Mouse (Mus musculus): ENCODE measurements around the gene Fam208b.

Gene Fam208b

DNA sequence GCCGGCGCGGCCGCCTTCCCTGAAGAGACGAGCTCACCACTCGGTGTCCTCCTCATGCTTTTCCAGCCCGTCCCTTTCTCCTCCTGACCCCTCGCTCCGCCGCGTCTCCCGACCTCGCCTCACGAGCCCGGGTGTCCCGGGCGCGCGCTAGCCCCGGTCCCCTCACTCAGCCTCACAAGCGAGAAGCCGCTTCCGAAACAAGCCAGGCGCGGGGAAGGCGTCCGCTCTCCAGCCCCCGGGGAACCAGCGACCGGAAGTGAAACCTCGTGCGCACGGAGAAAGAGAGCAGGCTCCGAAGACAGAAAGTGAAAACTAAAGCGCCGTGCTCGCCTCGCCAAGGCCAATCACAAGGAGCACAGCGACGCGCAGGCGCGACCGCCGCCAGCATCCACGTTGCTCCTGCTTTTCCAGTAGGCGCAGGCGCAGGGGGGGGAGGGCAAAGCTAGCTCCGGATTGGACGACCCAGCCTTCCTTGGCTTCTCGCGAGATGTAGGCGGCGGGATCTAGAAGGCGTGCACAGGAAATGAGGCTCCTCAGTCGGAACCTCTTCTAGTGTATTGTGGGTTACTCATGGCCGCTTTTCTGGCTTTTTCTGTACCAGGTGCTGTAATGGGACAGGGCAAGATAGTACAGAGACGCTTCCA, at the start of gene Fam208b:
Fam208b (minus strand) TSS at position 314 of the 644 bp plus-strand sequence.
- DNase-seq (ENCODE audit: low spot score): peak; percentile 98

DNA sequence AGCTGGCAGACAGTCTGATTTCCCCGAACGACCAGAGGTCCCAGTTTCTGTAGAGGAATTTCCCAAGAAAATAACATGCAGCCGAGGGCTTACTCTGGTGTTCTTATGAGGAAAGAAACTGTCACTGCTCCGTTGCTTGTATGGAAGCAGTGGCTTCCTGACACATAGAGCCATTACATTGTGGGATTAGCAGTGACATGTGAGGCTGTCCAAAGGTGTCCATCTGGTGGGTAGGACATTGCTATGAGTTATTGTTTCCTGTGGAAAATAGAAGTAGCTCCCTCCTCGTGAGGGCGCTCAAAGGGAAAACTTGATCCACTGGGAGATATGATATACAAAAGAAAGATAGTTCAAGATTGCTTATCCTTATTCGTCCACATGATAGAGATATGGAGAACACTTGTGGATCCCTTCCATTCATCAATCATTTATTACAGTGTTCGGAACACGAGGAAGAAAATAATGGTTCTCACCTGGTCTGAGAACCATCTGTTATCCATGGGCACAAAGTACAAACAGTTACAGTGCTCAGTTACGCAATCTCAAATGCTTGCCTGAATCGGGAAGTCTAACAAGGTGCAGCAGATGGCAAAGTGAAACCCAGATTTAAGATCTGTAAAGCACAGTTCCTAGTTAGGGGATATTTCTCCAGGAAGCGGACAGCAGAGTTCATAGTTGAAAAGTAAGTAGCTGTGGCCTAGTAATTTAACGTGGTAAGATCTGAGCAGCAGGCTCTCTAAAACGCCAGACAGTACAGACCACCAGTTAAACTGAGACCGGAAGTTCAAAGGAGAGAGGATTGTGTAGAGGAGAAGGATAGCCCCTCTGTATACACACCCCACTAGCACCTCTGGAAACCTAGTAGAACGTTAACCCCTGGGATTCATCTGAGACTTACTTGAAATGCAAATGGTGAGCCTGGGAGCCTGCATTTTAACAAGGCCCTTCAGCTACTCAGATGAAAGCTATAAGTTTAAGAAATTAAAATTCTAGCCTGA, 48.6 kb upstream of the Fam208b start:
- DNase-seq (ENCODE audit: low spot score): no peak

DNA sequence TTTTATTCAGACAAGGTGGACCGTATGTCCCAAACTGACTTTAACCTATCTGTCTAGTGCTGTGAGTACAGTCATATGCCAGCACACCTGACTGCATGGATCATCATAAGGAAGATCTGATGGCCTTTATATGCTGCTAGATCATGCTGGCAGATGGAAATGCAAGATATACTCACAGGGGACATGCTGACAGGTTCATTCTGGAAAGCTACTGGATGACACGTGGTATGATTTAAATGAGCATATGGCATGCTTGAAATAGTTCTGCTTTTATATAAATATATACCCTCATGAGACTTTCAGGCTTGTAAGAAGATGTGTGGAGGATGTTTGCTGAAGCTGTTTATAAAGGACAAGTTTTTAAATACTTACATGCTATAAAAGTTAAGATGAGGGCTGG, 43.5 kb upstream of the Fam208b start:
- peak; percentile 47 for DNase-seq (ENCODE audit: low spot score)

DNA sequence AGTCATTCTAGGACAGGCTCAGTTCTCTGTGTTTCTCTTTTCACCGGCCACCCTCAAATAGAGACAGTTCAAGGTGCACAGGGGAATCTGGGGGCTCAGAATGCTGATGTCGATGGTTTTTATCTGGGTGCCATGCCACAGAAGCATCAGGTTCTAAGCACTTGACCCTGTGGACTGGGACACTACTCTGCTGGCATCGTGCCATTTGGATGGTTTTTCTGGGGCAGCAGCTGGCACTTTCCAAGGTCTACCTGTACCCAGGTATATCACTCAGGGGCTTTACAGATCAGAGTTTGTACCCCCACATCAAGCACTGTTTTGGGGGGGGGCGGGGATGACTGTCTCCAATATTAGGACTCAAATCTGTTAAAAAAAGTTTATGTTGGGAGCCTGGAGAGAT, 39.7 kb upstream of the Fam208b start:
- DNase-seq (ENCODE audit: low spot score): no peak

DNA sequence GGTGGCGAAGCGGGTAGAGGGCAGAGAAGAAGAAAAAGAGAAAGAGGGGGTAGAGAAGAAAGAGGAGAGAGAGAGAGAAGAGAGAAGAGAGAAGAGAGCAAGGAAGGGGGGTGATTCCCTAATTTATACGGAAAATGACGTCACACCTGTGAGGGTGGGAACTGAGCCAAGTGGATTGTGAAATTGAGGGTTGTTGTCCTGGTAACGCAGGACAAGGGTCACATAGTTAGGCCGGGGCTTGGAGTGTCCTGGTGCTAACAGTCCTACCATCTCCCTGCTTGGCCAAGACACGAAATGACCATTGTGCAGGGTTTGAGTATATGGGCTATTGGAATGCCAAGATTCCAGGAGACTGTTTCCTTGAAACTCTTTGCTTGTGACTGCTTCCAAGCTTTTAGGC, 35.7 kb upstream of the Fam208b start:
- DNase-seq (ENCODE audit: low spot score): no peak

DNA sequence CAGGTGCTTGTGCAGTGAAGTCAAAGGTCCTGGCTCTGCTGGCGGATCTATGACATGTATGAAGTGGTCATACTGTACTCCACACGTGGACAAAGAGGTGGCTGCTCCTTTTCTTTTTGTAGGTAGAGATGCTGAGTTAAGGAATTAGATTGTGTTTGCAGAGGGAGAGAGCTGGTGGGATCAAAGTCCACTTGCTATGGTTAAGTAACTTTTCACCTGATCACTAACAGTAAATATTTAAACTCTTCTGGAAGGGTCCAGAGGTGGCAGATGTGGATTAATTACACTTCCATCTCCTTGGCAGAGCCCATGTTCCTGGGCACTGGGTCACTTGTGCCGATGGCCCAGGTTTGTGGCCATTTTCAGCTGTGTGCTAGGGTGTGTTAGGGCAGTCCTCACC, 35.0 kb upstream of the Fam208b start:
- DNase-seq (ENCODE audit: low spot score): no peak

DNA sequence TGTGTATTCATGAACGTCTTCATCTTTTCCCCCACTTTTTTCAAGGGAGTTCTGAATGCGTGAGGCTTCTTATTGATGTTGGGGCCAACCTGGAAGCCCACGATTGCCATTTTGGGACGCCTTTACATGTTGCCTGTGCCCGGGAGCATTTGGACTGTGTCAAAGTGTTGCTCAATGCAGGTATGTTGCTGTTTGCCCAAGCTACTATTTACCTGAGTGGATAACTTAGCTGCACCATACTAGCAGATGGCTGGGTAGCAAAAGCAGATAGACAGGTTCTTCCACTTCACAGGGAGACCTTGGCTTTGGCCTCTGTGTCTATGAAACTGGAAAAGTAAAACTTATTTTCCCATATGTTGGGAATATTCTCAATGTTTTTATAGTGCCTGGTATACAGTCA, 34.0 kb upstream of the Fam208b start:
- no peak for DNase-seq (ENCODE audit: low spot score)

DNA sequence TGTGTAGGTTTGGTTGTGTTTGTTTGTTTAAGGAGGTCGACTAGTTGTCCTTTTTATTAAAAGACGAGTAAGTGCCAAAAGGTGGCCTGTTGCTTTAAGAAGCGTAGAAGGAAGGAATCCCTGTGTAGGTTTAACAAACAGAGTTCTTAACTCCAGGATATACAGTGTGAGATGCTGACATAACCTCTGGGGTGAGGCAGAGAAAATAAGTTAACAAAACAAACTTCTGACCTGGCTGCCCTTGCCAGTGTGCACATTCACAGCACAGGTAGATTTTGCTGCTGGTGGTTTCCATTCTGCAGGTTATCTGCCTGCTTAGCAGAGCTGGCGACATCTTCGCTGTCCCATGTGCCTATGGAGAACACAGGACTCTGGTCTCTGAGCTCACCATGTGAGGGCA, 31.6 kb upstream of the Fam208b start:
- DNase-seq (ENCODE audit: low spot score): no peak

DNA sequence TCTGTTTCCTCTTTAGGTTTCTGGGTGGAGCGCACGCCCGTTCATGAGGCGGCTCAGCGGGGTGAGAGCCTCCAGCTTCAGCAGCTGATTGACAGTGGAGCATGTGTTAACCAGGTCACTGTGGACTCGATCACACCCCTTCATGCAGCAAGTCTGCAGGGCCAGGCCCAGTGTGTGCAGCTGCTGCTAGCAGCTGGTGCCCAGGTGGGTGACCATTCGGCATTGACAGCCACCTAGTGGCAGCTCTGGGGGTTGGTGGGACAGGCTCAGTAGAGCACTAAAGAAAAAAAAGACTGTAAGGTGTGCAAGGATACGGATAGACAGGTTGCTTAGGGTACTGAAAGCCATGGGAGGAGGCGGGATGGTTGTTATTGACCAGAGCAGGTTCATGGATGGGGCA, 31.1 kb upstream of the Fam208b start:
- DNase-seq (ENCODE audit: low spot score): no peak

DNA sequence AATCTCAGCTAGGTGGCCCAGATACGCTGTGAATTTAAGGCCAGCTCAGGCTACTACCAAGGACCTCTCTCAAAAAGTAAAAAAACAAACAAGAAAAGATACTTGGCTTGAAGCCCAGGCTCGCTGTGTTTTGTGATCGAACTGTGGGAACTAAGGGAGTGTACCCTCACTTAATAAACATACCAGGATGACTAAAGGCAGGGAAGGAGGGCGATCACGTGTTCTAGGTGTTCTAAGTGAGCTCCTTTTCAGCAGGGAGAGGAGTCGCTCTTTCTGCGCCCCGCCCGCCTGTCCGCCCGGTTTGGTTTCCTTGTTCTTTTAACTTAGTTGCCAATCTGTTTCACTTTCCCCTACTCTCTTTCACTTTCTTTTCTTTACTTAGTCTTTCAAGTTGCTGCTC, 25.9 kb upstream of the Fam208b start:
- no peak for DNase-seq (ENCODE audit: low spot score)

DNA sequence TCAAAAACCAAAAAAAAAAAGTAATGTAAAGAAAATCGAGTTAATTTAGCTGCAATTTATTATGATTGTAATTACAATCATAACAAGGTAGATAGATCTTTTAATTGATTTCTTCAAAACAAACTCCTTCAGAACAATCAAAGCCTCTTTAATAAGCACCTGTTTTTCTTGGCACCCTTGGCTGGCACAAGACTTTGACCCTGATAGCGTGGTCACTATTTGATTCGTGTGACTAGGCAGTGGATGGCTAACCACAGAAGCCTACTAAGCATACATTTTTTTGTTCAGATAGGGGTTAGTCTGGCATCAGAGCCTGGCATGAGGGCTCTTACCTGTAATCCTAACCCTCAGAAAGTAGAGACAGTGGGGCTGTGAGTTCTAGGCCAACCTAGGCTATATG, 24.2 kb upstream of the Fam208b start:
- no peak for DNase-seq (ENCODE audit: low spot score)

DNA sequence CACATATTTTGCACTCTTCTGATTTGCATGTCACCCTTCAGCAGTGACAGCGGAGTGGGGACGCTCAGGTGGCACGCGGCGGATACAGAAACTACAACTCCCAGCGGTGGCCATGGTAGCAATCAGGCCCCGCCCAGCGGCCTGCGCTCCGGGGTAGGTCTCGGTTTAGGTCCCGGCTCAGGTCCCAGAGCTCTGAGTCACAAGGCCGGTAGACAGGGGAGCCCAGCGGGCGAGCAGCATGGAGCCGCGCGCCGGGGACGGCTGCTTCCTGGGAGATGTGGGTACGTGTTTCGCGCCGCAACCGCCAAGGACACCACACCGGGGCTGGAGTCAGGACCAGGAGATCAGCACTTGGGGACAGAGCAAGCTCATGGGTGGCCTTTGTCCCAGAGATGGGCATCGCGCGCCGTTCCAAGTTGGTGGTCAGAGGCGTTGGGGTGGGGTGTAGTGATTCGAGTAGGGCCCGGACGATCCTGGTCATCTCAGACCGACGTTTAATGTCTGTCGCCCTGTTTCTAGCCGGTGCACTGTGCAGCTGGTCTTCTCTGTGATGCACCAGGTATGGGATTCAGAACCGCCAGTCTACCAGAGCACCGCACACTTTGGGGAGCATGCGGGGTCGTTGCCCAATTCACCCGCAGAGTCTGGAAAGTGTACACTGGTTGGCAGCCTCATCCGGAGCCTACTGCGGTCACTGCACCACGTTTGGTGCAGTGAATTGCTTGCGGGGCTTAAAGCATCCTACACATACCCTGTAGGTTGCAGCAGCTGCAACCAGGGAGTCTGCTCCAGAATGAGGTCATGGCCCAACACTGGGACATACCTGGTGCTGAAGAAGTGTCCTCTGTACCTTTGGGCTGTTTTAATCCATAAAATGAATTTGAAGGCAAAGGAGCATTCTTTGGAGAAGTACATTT, 23.2 kb upstream of the Fam208b start, which contains the start of gene Asb13:
Asb13 (plus strand) TSS at position 138 of the 917 bp plus-strand sequence.
- DNase-seq (ENCODE audit: low spot score): peak; percentile 81

DNA sequence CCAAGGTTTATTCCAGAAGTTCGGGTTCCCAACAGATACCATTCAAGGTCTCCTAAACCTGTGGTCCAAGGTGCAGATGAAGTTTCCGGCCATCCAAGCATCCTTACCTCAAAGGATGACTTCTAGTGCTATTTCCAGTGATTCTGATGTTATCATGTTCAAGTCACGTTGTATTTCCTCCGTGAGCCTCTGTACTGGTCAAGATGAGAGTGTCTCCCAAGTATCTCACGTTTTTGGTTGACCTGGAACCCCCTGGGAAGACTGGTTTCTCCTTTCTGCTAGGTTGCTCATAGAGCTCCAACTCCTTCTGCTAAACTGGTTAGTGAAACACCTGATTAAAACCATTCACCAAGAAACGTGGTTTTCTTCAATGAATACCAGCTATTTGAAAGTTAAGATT, 22.2 kb upstream of the Fam208b start:
- DNase-seq (ENCODE audit: low spot score): no peak

DNA sequence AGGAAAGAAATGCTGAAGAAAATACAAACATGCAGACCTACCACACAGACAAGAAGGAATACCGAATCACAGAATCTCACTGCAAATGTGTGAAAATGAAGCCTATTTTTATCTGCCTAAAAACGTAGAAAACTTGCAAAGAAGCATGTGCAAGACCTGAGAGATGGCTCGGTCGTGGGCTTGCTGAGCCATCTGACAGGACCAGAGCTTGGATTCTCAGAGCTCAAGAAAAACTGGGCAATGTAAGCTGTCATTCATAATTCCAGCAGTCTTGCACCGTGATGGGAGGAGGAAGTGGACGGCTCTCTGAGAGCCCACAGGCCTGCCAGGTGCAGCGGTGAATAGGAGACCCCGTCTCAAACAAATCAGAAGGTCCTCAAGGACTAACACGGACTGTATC, 21.6 kb upstream of the Fam208b start:
- no peak for DNase-seq (ENCODE audit: low spot score)

DNA sequence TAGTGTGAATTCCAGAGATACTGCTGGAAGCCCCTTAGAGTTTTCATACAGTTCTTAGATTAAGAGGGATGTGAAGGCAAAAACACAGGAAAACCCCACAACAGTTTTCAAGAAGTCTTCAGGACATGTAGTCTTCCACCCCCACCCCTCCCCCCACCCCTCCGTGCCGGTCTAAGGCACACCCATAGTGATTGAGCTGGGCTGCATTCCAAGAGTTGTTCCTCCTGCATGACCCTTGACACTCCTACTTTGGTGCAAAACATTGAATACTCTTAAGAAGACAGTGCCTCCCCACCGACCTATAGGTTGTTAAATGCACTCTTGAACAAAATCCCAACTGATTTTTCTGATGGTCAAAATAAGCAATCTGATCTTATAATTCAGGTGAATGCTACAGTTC, 17.2 kb upstream of the Fam208b start:
- no peak for DNase-seq (ENCODE audit: low spot score)

DNA sequence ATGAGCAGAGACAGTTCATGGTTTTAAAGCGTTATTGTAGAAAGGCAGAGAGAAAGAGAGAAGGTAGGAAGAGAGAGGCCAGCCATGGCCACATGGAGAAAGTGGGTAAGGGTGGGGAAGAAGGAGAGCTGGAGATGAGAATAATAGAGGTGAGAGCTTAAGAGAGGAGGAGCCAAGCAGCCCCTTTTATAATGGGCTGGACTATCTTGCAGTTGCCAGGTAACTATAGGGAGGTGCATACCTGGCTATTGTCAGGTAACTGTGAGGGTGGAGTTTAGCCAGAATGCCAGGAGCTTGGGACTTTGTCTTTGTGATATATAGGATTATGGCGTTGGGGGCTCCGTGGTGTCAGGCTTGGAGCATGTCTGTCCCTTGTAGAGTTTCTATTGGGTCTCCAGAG, 16.2 kb upstream of the Fam208b start:
- no peak for DNase-seq (ENCODE audit: low spot score)

DNA sequence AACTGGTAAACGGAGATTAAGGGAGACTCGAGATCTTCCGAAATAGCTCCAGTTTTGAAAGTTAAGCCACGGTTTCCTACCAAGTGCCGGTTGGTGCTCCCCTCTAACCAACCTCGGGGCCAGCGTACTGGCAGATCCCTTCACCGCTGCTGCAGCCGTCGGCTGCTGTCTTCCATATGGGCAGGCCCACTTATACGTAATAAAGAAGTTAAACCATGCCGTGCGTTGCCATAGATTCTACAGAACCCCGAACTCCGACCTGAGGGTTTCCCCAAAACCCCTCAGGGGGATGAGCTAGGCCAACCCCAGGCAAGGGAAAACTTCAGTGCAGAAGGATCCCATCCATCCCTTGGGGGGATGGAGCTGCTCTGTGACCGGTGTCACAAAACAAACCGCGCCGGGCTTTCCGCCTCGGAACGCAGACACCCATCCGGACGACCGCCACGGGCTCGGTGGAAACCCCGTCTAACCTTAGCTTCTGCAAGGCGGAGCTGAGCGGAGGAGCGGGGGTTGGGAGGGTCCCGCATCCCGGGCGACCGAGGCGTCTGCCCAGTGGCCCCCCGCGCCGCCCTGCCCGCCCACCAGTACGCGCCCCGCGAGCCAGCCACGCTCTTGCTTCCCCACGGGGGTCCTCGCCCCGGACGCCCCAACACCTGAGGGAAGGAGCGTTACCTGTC, 652 bp downstream of the Fam208b start:
- no peak for DNase-seq (ENCODE audit: low spot score)

DNA sequence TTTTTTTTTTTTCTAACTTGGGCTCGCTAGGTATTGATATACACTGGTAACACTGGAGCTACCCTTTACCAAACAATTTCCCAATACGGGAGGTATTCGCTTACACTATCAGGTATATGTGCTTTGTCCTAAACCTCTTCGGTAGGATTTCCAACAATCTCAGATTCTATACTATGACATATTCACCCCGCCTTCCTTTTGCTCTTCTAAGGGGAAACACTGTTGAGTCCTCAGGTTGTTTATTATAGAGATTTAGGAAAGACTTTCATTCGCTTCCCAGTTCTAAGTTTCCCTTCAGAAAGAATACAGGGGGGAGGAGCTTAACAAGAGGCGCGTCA, 1.2 kb downstream of the Fam208b start:
- DNase-seq (ENCODE audit: low spot score): no peak

DNA sequence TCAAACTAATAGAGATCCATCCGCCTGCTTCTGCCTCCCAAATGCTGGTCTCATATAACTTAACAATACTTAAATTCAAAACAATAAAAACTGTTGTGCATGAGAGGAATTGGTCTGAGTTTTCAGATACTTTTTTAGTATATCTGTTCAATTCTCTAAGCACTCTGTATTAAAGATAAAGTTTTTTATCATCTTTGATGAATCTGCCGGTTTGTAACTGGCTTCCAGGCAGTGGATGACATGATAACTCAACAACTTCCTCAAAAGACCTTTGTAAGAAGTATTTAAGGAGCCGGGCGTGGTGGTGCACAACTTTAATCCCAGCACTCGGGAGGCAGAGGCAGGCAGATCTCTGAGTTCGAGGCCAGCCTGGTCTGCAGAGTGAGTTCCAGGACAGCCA, 14.7 kb downstream of the Fam208b start:
- no peak for DNase-seq (ENCODE audit: low spot score)

DNA sequence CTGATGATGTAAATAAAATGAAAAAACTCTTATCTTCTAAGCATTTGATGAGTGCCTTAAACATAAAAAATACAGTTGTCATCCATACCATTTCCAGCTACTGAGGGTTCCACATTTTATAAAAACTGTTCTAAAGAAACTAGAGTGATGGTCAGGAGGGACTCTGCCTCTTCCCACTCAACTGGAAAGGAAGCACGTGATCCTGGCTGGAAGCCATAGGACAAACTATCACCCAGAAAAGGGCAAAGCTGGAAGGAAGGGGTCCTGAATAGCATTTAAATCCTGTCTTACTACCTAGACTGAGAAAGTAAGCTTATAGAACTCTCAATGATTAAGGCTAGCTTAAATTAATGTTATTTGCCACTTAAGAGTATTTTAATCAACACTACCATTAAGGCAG, 16.6 kb downstream of the Fam208b start:
- no peak for DNase-seq (ENCODE audit: low spot score)

DNA sequence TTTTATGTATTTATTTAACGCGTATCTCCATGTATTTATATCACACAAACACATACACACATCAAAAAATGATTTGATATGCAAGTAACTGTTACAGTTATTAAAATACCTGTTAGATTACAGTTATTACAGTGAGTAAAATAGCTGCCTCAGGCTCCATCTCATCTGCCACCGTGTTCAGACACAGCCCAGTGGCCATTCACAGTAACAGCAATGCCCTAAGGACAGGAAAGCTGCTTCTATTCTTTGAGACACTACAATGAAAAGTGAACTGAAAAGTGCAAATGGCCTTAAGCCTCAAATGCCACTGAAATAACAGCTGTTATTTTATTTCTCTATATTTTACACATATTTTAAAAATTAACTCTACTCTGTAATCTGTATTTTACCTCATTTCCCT, 20.1 kb downstream of the Fam208b start:
- no peak for DNase-seq (ENCODE audit: low spot score)

DNA sequence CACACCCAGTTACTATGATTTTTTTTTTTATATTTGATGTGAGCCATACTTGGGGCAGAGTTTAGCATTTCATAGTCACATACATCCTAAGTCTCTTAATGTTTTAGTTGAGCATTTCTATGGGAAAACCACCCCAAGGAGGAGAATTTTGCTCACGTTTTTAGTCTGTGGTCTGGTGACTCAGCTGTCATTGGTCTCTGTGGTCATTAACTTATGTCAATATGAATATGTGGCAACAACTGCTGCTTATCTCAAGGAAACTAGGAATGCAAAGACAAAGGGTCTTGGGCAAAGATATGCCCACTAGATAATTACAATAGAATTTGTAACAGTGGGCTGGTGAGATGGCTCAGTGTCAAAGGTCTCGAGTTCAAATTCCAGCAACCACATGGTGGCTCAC, 47.0 kb downstream of the Fam208b start:
- no peak for DNase-seq (ENCODE audit: low spot score)
